8 mouse cellular contexts compared by ENCODE assay signal in genomic region chr5:75153961-75154620, GRCm38 (mm10). TPM values are rescaled to one million over a fixed set of nuclear protein-coding genes. Genes with fewer than 3 reads are reported as not detected.
DNase-seq lines count a peak whose midpoint lies in the region; ATAC-seq and TF ChIP-seq lines count a peak whose summit lies in the region.

No protein-coding gene starts in this region.

- 2% methylated on average over 27 of the region's 27 CpGs for WGBS in forebrain, embryonic 12.5 days
- 1% methylated on average over 23 of the region's 27 CpGs for WGBS in limb, embryonic 14.5 days
- WGBS in neural tube, embryonic 11.5 days = under 1% methylated on average over 27 of the region's 27 CpGs

- peaks cover 61% of the 10 kb centered on the region for H3K4me1 ChIP-seq in forebrain, embryonic 12.5 days
- H3K4me1 ChIP-seq in limb, embryonic 14.5 days (ENCODE audit: control insufficient read depth, insufficient read depth, low read length) = peaks cover 12% of the 10 kb centered on the region
- H3K4me1 ChIP-seq in neural tube, embryonic 11.5 days (ENCODE audit: control insufficient read depth, insufficient read depth, low read length) = peaks cover 24% of the 10 kb centered on the region

- peaks cover 89% of the 10 kb centered on the region for H3K27me3 ChIP-seq in forebrain, embryonic 12.5 days
- no peaks in the 10 kb centered on the region for H3K27me3 ChIP-seq in limb, embryonic 14.5 days (ENCODE audit: control insufficient read depth, insufficient read depth, low read length)
- H3K27me3 ChIP-seq in neural tube, embryonic 11.5 days (ENCODE audit: control insufficient read depth, insufficient read depth, low read length) = peaks cover 62% of the 10 kb centered on the region

- H3K27ac ChIP-seq in forebrain, embryonic 12.5 days = peak overlapping the region; percentile 56
- peak overlapping the region; percentile 100 for H3K27ac ChIP-seq in limb, embryonic 14.5 days (replicated peaks; ENCODE audit: low read depth, low read length)
- peak overlapping the region; percentile 86 for H3K27ac ChIP-seq in neural tube, embryonic 11.5 days (ENCODE audit: low read depth, low read length)

- no peaks in the 10 kb centered on the region for H3K36me3 ChIP-seq in forebrain, embryonic 12.5 days (replicated peaks)
- H3K36me3 ChIP-seq in limb, embryonic 14.5 days (ENCODE audit: control insufficient read depth, insufficient read depth, low read length) = peaks cover 13% of the 10 kb centered on the region
- H3K36me3 ChIP-seq in neural tube, embryonic 11.5 days (ENCODE audit: control insufficient read depth, insufficient read depth, low read length) = no peaks in the 10 kb centered on the region

- H3K9ac ChIP-seq in forebrain, embryonic 12.5 days = peak overlapping the region; percentile 36
- H3K9ac ChIP-seq in limb, embryonic 14.5 days (ENCODE audit: low read depth, low read length, severe bottlenecking) = peak overlapping the region; percentile 99
- H3K9ac ChIP-seq in neural tube, embryonic 11.5 days (ENCODE audit: low read length) = peak overlapping the region; percentile 68

- DNase-seq in 3T3-L1 (ENCODE audit: low read depth, low spot score) (peak; percentile 74), ZHBTc4 (ENCODE audit: low read depth, low spot score) (peak; percentile 51)
- DNase-seq in heart, postnatal 36 days = peak; percentile 69 to 78
- no peak for DNase-seq in limb, embryonic 14.5 days (ENCODE audit: low spot score)
- DNase-seq in neural tube, embryonic 11.5 days (ENCODE audit: low spot score) = peak; percentile 56
- no peak for DNase-seq in right cerebral cortex, postnatal 25 days
- no peak for DNase-seq in spleen, postnatal 4 days (ENCODE audit: low spot score in 2 of 2)

- H3K4me3 ChIP-seq in forebrain, embryonic 12.5 days (replicated peaks) = peak overlapping the region; percentile 47
- peak overlapping the region; percentile 76 for H3K4me3 ChIP-seq in limb, embryonic 14.5 days (replicated peaks; ENCODE audit: low read length)
- peak overlapping the region; percentile 51 for H3K4me3 ChIP-seq in neural tube, embryonic 11.5 days (ENCODE audit: low read depth, low read length)

- H3K9me3 ChIP-seq in forebrain, embryonic 12.5 days = no peaks in the 10 kb centered on the region
- H3K9me3 ChIP-seq in limb, embryonic 14.5 days (ENCODE audit: control insufficient read depth, low read length) = no peaks in the 10 kb centered on the region
- H3K9me3 ChIP-seq in neural tube, embryonic 11.5 days (ENCODE audit: control insufficient read depth, low read length) = no peaks in the 10 kb centered on the region

- H3K4me2 ChIP-seq in forebrain, embryonic 12.5 days = peak overlapping the region; percentile 87
- H3K4me2 ChIP-seq in limb, embryonic 14.5 days (replicated peaks; ENCODE audit: low read depth, low read length, severe bottlenecking) = peak overlapping the region; percentile 66
- H3K4me2 ChIP-seq in neural tube, embryonic 11.5 days (ENCODE audit: low read depth) = peak overlapping the region; percentile 35

- TF ChIP-seq POLR2A in limb, embryonic 14.5 days (IDR thresholded peaks at IDR 0.05; ENCODE audit: borderline replicate concordance, extremely low read depth, insufficient read depth, insufficient read length) = no peak

- ATAC-seq in forebrain, embryonic 12.5 days (ENCODE audit: low FRiP score) = no peak
- no peak for ATAC-seq in limb, embryonic 14.5 days (ENCODE audit: low FRiP score, low read depth)
- no peak for ATAC-seq in neural tube, embryonic 11.5 days (ENCODE audit: insufficient read depth, low FRiP score, low TSS enrichment)

- intact Hi-C loops in heart, postnatal 36 days (cut with DNase I) = loop anchor here (5.0 to 10.0 kb wide), 4 partner anchors 357 to 1392 kb away; no protein-coding TSS in a partner anchor

RNA-seq across cellular contexts. Expression of gene Pdgfra, which starts 2.0 kb away (rescaled TPM):
- polyA plus RNA-seq in forebrain, embryonic 12.5 days (2016; fragmentation: Nextera tagmentation; extraction: Ambion mirVana) = 15.7 and 18.9 TPM in 2 replicates
- total RNA-seq in heart, postnatal 36 days (2021) = 10 to 100 TPM; 30.2 to 31.7 TPM
- 111 and 115 TPM in 2 replicates for polyA plus RNA-seq in limb, embryonic 14.5 days (2012; rRNA removed)
- 122 and 138 TPM in 2 replicates for polyA plus RNA-seq in limb, embryonic 14.5 days (2014; fragmentation: Nextera tagmentation; extraction: Ambion mirVana)
- 39.6 and 43.2 TPM in 2 replicates for polyA plus RNA-seq in neural tube, embryonic 11.5 days (2014; fragmentation: Nextera tagmentation; extraction: Ambion mirVana)

Comparison
In these comparisons a context has a peak if more than half of its experiments do, and no peak if none do; other contexts are left out.
1. DNase-seq: peak in 3T3-L1 (single experiment), ZHBTc4 (single experiment), heart, postnatal 36 days (2 of 2) and neural tube, embryonic 11.5 days (single experiment); none in limb, embryonic 14.5 days (single experiment), right cerebral cortex, postnatal 25 days (single experiment) and spleen, postnatal 4 days (0 of 2).
2. H3K4me2 ChIP-seq: peak in every context shown above with its lines; median percentile 87 in forebrain, embryonic 12.5 days; 66 in limb, embryonic 14.5 days; 35 in neural tube, embryonic 11.5 days.
3. H3K9ac ChIP-seq: peak in every context shown above with its lines; median percentile 99 in limb, embryonic 14.5 days; 68 in neural tube, embryonic 11.5 days; 36 in forebrain, embryonic 12.5 days.
4. Peak in every context shown above with its lines, with median percentiles within 50 percentile points of each other: H3K27ac ChIP-seq and H3K4me3 ChIP-seq.